Mouse (Mus musculus): ENCODE measurements around the gene Dync2li1. TPM values are rescaled to one million over a fixed set of nuclear protein-coding genes. Genes with fewer than 3 reads are reported as not detected.
A peak's percentile ranks its signal among the peaks of the same experiment; 100 is the strongest.

The Dync2li1 gene
- polyA plus RNA-seq, 1 experiment from 2014 or later, result 41.5 TPM

DNA sequence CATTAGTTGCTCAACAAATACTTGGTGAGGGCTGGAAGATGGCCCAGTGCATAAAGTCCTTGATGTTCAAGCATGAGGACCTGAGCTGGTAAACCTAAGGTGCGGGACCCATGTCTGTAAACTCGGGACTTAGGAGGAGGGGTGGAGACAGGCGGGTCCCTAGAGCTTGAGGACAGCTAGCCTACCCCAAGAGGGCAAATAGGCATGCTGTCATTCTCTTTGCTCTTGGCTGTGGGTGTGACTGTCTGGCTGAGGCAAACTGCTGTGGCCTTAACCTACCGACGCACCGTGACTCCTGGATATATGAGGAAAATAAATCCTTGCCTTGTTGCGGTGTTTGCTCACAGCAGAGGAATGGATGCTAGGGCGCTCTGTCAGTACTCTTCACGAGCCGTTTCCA lies 1.4 kb downstream of the Dync2li1 start:
- 85% methylated on average over 10 of the region's 10 CpGs for whole genome bisulfite sequencing
- Histone ChIP-seq H3K4me2 (no peak overlapping the region), H3K9ac (replicated peaks) (no peak overlapping the region), H3K27me3 (no peaks in the 10 kb centered on the region), H3K4me1 (replicated peaks) (peaks cover 13% of the 10 kb centered on the region), H3K4me3 (replicated peaks) (no peak overlapping the region), H3K9me3 (peaks cover 11% of the 10 kb centered on the region), H3K27ac (no peak overlapping the region), H3K36me3 (no peaks in the 10 kb centered on the region)
- no peak for ATAC-seq (ENCODE audit: insufficient number of reproducible peaks, insufficient read depth, low FRiP score, low TSS enrichment, low read depth)

DNA sequence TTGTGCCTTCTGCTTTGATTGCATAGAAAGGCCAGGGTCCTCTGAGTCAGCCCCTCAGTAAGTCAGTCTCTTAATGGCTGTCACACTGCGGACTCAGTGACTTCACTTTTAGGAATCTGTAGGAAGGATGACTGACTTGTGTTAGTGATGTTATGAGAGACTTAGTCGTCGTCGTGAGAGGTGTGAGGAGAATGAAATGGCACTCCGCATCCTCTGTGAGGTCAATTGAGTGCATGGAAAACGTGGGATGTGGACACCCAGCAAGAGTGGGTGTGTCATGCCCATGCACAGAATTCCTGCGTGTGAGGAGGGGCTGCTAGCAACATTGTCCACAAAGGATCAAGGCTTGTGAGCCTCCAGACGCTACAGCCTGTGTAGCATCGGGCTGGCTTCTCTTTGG lies 2.3 kb downstream of the Dync2li1 start:
- H3K4me3 ChIP-seq (replicated peaks), result no peak overlapping the region
- H3K36me3 ChIP-seq, result no peaks in the 10 kb centered on the region
- no peak overlapping the region for H3K4me2 ChIP-seq
- H3K9ac ChIP-seq (replicated peaks), result no peak overlapping the region
- H3K27ac ChIP-seq, result no peak overlapping the region
- peaks cover 10% of the 10 kb centered on the region; the same call in 1 of the 2 replicates for H3K4me1 ChIP-seq (replicated peaks)
- WGBS, result 72% methylated on average over 9 of the region's 9 CpGs
- no peaks in the 10 kb centered on the region for H3K27me3 ChIP-seq
- H3K9me3 ChIP-seq, result peaks cover 9% of the 10 kb centered on the region
- ATAC-seq (ENCODE audit: insufficient number of reproducible peaks, insufficient read depth, low FRiP score, low TSS enrichment, low read depth), result no peak

DNA sequence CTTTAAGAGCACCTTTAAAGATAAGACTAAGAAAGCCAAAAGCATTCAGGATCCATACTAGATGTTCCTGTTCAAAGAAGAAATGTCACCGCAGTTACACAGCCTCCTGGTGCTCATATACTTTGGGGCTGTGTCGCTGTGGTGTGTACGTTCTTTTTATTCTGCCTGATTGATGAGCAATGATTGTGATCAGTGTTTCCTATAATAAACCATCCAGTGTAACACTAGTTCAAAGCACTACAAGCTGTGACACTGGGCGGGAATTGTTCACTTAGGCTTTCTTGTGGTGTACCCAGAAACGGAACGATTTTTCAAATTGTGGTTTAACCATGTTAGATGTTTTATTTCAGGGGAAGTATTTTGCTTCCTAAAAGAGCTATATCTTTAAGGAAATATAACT lies 5.5 kb downstream of the Dync2li1 start:
- H3K36me3 ChIP-seq, result no peaks in the 10 kb centered on the region
- peaks cover 14% of the 10 kb centered on the region for H3K4me1 ChIP-seq (replicated peaks)
- H3K9ac ChIP-seq (replicated peaks), result no peak overlapping the region
- H3K4me2 ChIP-seq, result no peak overlapping the region
- no peak for ATAC-seq (ENCODE audit: insufficient number of reproducible peaks, insufficient read depth, low FRiP score, low TSS enrichment, low read depth)
- 89% methylated on average over 6 of the region's 6 CpGs for WGBS
- no peak overlapping the region for H3K4me3 ChIP-seq (replicated peaks)
- H3K27me3 ChIP-seq, result no peaks in the 10 kb centered on the region
- H3K9me3 ChIP-seq, result no peaks in the 10 kb centered on the region
- H3K27ac ChIP-seq, result no peak overlapping the region

- Histone ChIP-seq H3K36me3 (no peaks in the 10 kb centered on the region), H3K4me1 (replicated peaks) (peaks cover 5% of the 10 kb centered on the region), H3K9ac (replicated peaks) (no peak overlapping the region), H3K9me3 (no peaks in the 10 kb centered on the region), H3K27ac (no peak overlapping the region), H3K27me3 (no peaks in the 10 kb centered on the region), H3K4me3 (replicated peaks) (no peak overlapping the region), H3K4me2 (no peak overlapping the region)
- 76% methylated on average over 13 of the region's 13 CpGs for WGBS
- ATAC-seq (ENCODE audit: insufficient number of reproducible peaks, insufficient read depth, low FRiP score, low TSS enrichment, low read depth), result no peak
These were observed 7.1 kb downstream of the Dync2li1 start for GRCm38 (mm10) chr17:84633443-84633842.

DNA sequence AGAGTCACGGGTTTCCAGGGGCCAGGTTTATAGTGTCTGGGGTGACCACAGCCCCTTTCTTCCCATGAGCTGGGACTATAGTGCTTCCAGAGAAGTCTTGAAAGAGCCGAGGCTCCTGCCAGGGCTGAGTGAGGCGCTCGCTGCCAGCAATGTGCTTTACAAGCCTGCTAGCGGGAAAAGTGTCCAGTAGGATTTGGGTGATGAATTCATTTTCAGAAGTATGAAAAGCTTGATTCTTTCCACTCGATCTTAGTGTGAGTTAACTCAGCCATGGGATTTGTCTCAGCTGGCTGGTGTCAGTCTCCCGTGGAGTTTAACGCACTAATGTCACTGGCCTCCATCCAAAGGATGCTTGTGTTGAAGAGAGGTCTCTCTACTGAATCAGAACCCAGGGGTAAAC lies 10.0 kb downstream of the Dync2li1 start:
- no peaks in the 10 kb centered on the region for H3K9me3 ChIP-seq
- peaks cover 7% of the 10 kb centered on the region; the same call in 1 of the 2 replicates for H3K36me3 ChIP-seq
- H3K27me3 ChIP-seq, result no peaks in the 10 kb centered on the region
- no peak overlapping the region for H3K4me3 ChIP-seq (replicated peaks)
- H3K4me1 ChIP-seq (replicated peaks), result peaks cover 11% of the 10 kb centered on the region
- WGBS, result 60% methylated on average over 8 of the region's 8 CpGs
- no peak overlapping the region for H3K9ac ChIP-seq (replicated peaks)
- H3K4me2 ChIP-seq, result no peak overlapping the region
- 0 out of 2 replicates have a peak overlapping the region, but pooled peaks have one; percentile 45 for H3K27ac ChIP-seq
- ATAC-seq (ENCODE audit: insufficient number of reproducible peaks, insufficient read depth, low FRiP score, low TSS enrichment, low read depth), result no peak

GRCm38 (mm10) chr17:84637971-84638370 lies 11.7 kb downstream of the Dync2li1 start:
- Histone ChIP-seq H3K4me3 (replicated peaks) (no peak overlapping the region), H3K9me3 (no peaks in the 10 kb centered on the region), H3K9ac (replicated peaks) (no peak overlapping the region), H3K36me3 (peaks cover 7% of the 10 kb centered on the region; the same call in 1 of the 2 replicates), H3K27me3 (no peaks in the 10 kb centered on the region), H3K4me1 (replicated peaks) (peaks cover 11% of the 10 kb centered on the region), H3K27ac (no peak overlapping the region), H3K4me2 (no peak overlapping the region)
- 89% methylated on average over 6 of the region's 6 CpGs for WGBS
- ATAC-seq (ENCODE audit: insufficient number of reproducible peaks, insufficient read depth, low FRiP score, low TSS enrichment, low read depth), result no peak

DNA sequence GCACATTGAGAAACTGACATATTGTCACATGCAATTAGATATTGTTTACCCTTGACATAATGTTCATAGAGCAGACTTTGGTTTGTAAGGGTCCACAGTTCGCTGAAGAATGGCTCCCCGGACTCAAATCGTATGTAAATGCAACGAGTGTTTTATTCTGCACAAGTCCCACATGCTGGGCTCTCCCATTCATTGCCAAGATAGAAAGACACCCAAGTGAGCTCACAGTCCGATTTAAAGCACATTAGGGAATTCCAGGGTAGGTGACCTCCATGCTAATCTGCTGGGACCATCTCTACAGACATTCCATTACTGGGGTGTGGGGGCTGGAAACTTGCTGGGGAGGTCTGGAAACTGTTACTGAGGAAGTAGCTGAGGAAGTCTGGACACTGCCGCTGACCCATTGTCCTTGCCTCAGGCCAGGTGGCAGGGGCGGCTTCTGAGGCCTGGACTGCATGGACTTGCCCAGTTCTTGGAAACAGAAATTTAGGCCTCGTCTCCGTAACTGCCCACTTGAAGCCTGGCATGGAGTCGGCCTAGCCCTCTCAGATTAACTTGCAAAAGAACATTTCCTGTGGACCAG lies 13.6 kb downstream of the Dync2li1 start:
- H3K36me3 ChIP-seq, result peaks cover 7% of the 10 kb centered on the region; the same call in 1 of the 2 replicates
- H3K4me1 ChIP-seq (replicated peaks), result peaks cover 23% of the 10 kb centered on the region
- no peak overlapping the region for H3K4me3 ChIP-seq (replicated peaks)
- no peaks in the 10 kb centered on the region for H3K27me3 ChIP-seq
- H3K9ac ChIP-seq (replicated peaks), result no peak overlapping the region
- H3K9me3 ChIP-seq, result no peaks in the 10 kb centered on the region
- no peak for ATAC-seq (ENCODE audit: insufficient number of reproducible peaks, insufficient read depth, low FRiP score, low TSS enrichment, low read depth)
- WGBS, result 71% methylated on average over 10 of the region's 10 CpGs
- no peak overlapping the region for H3K4me2 ChIP-seq
- H3K27ac ChIP-seq, result no peak overlapping the region

DNA sequence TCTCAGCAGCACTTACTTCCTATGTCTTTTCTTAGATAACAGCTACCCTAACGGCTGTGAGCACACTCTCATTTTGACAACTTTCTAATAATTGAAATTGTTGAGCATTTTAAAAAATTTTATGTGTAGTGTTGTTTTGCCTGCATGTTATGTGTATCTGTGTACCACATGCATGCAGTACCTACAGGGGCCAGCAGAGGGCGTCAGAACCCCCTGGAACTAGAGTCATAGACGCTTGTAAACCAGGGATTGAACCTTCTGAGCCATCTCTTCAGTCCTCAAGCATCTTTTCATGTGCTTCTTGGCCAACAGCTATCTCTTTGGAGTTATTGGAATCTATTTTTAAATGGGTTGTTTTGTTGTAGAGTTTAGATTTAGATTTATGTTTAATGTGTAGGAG lies 15.6 kb downstream of the Dync2li1 start:
- Histone ChIP-seq H3K27me3 (no peaks in the 10 kb centered on the region), H3K4me1 (replicated peaks) (peaks cover 29% of the 10 kb centered on the region), H3K9ac (replicated peaks) (no peak overlapping the region), H3K27ac (no peak overlapping the region), H3K9me3 (no peaks in the 10 kb centered on the region), H3K4me3 (replicated peaks) (no peak overlapping the region), H3K36me3 (peaks cover 7% of the 10 kb centered on the region; the same call in 1 of the 2 replicates), H3K4me2 (no peak overlapping the region)
- 32% methylated on average over 3 of the region's 3 CpGs for WGBS
- ATAC-seq (ENCODE audit: insufficient number of reproducible peaks, insufficient read depth, low FRiP score, low TSS enrichment, low read depth), result no peak

GRCm38 (mm10) chr17:84642324-84642723 lies 16.0 kb downstream of the Dync2li1 start:
- H3K27ac ChIP-seq, result no peak overlapping the region
- H3K4me1 ChIP-seq (replicated peaks), result peaks cover 29% of the 10 kb centered on the region
- H3K36me3 ChIP-seq, result peaks cover 7% of the 10 kb centered on the region; the same call in 1 of the 2 replicates
- ATAC-seq (ENCODE audit: insufficient number of reproducible peaks, insufficient read depth, low FRiP score, low TSS enrichment, low read depth), result no peak
- WGBS, result 87% methylated on average over 9 of the region's 9 CpGs
- H3K9ac ChIP-seq (replicated peaks), result no peak overlapping the region
- H3K4me3 ChIP-seq (replicated peaks), result no peak overlapping the region
- no peak overlapping the region for H3K4me2 ChIP-seq
- H3K27me3 ChIP-seq, result no peaks in the 10 kb centered on the region
- H3K9me3 ChIP-seq, result no peaks in the 10 kb centered on the region

DNA sequence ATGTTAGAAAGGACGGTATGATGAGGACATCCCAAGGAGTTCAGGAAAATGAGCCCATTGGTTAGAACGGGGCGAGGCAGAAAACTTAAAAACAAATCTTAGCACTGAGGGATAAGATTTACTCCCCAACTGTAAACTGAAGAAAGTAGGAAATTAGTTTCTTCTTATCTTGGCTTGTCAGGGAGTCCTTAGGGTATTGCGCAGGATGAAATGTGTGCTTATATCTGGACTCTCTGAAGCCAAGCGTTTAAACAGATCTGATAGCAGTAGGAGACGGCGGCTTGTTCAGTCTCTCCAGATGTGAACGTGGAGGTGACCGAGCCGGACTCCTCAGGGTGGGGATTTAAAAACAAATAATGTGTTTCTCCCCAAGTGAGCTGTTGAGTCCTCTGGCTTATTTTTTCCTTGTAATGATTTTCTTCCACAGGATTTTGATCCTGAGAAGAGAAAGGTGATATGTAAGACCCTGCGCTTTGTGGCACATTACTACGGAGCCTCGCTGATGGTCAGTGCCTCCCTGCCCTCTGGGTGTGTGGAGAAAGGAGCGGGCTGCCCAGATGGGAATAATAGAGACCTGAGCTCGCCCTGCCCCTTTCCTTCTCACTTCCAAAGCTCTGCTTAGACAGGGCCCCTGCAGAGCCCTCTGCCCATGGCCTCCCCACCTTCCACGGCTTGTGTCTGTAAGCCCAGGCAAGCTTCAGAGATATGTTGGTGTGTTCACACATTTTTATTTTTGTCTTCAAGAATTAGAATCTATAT lies 18.2 kb downstream of the Dync2li1 start:
- Histone ChIP-seq H3K9me3 (no peaks in the 10 kb centered on the region), H3K4me1 (replicated peaks) (peaks cover 29% of the 10 kb centered on the region), H3K4me2 (no peak overlapping the region), H3K4me3 (replicated peaks) (no peak overlapping the region), H3K27me3 (no peaks in the 10 kb centered on the region), H3K9ac (replicated peaks) (no peak overlapping the region), H3K36me3 (peaks cover 3% of the 10 kb centered on the region; the same call in 1 of the 2 replicates), H3K27ac (0 out of 2 replicates have a peak overlapping the region, but pooled peaks have one; percentile 59)
- peak; percentile 36; the same call in 1 of the 2 replicates for ATAC-seq (ENCODE audit: insufficient number of reproducible peaks, insufficient read depth, low FRiP score, low TSS enrichment, low read depth)
- 37% methylated on average over 16 of the region's 16 CpGs for WGBS

GRCm38 (mm10) chr17:84645119-84645518 lies 18.8 kb downstream of the Dync2li1 start:
- Histone ChIP-seq H3K9ac (replicated peaks) (no peak overlapping the region), H3K4me2 (no peak overlapping the region), H3K27me3 (no peaks in the 10 kb centered on the region), H3K36me3 (peaks cover 4% of the 10 kb centered on the region; the same call in 1 of the 2 replicates), H3K27ac (0 out of 2 replicates have a peak overlapping the region, but pooled peaks have one; percentile 23), H3K4me3 (replicated peaks) (no peak overlapping the region), H3K4me1 (replicated peaks) (peaks cover 25% of the 10 kb centered on the region), H3K9me3 (no peaks in the 10 kb centered on the region)
- 20% methylated on average over 9 of the region's 9 CpGs for WGBS
- ATAC-seq (ENCODE audit: insufficient number of reproducible peaks, insufficient read depth, low FRiP score, low TSS enrichment, low read depth), result no peak

Measured in limb, embryonic 12.5 days (tissue).